Mouse (Mus musculus): Measurements from ENCODE around the gene Tnfaip8l2. TPM values are rescaled to one million over a fixed set of nuclear protein-coding genes. Genes with fewer than 3 reads are reported as not detected.
"Not testable (repeated sequence)": the region's sequence is repeated elsewhere in the genome, so short reads cannot be mapped to it uniquely, and the experiment has no call there.

The Tnfaip8l2 gene
- polyA plus RNA-seq, 1 experiment from 2014 or later = 0.91 TPM

DNA sequence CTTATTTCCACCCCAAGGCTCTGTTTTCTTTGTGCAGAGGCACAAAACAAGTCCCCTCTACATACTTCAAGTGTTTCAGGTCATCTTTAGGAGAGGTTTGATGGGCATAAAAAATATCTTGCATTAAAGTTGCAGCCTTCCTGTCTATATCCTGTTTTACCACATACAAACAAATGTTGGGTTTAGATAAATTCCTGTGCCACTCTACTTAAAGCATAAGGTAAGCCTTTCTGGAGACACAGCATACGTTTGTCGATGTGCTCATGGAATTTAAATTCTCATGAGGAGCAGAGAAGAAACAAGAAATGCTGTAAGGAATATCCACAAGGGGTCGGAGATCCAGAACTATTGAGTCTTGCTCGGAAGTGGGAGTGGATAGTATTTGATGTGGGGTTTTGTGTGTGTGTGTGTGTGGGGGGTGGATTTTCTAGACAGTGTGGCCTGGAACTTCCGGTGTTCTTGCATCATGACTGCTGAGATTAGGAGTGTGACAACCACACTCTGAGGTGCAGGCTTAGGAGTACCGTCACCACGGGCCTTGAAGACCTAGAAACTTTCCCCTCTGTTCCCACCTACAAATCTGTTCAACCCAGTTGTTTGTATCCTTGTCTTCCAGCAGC, 6.6 kb downstream of the Tnfaip8l2 start:
- no peaks in the 10 kb centered on the region for H3K27me3 ChIP-seq (replicated peaks)
- H3K4me1 ChIP-seq (replicated peaks) = peaks cover 19% of the 10 kb centered on the region
- peak overlapping the region; percentile 46 for H3K4me3 ChIP-seq
- no peak for ATAC-seq (ENCODE audit: insufficient number of reproducible peaks, low FRiP score)
- H3K36me3 ChIP-seq = peaks cover 15% of the 10 kb centered on the region
- no peak overlapping the region for H3K27ac ChIP-seq (ENCODE audit: poor library complexity, severe bottlenecking)
- H3K4me2 ChIP-seq = peak overlapping the region; percentile 69
- H3K9me3 ChIP-seq (replicated peaks) = no peaks in the 10 kb centered on the region
- 77% methylated on average over 7 of the region's 7 CpGs for WGBS
- no peak overlapping the region for H3K9ac ChIP-seq

- 0 out of 2 replicates have a peak, but pooled peaks have one; percentile 29 for ATAC-seq (ENCODE audit: insufficient number of reproducible peaks, low FRiP score)
- Histone ChIP-seq H3K4me1 (replicated peaks) (peaks cover 19% of the 10 kb centered on the region), H3K27ac (ENCODE audit: poor library complexity, severe bottlenecking) (no peak overlapping the region; the same call in 1 of the 2 replicates), H3K27me3 (replicated peaks) (no peaks in the 10 kb centered on the region), H3K9me3 (replicated peaks) (no peaks in the 10 kb centered on the region), H3K4me2 (peak overlapping the region; percentile 69), H3K4me3 (peak overlapping the region; percentile 46), H3K9ac (no peak overlapping the region; the same call in 1 of the 2 replicates), H3K36me3 (peaks cover 18% of the 10 kb centered on the region)
- 17% methylated on average over 6 of the region's 6 CpGs for WGBS
Observed at GRCm38 (mm10) chr3:95135023-95135422, 7.1 kb downstream of the Tnfaip8l2 start.

DNA sequence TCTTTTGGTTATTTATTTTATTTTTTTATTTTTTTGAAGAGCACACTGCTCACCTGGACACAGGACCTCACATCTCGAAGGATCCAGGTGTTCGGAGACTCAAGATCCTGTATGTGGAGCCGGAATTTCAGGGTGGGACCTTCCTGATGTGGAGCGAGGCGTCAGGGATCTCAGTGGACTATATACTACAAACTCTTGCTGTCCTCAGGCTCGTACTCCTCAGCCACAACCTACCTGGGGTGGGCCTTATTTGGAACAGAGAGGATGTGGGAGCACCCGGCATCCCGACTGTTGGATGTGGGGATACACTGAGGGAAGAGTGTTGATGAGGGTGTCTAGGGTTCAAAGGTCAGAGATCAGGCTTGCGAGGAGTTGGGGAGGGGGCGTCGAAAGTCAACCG, 8.0 kb downstream of the Tnfaip8l2 start:
- not testable (repeated sequence) for H3K9me3 ChIP-seq (replicated peaks); H3K9ac ChIP-seq; H3K27ac ChIP-seq (ENCODE audit: poor library complexity, severe bottlenecking); H3K27me3 ChIP-seq (replicated peaks); H3K4me2 ChIP-seq
- Histone ChIP-seq H3K4me3 (peak overlapping the region; percentile 85), H3K36me3 (peaks cover 25% of the 10 kb centered on the region), H3K4me1 (replicated peaks) (peaks cover 19% of the 10 kb centered on the region)
- WGBS = no CpG with 5 or more reads among the region's 12 CpGs
- ATAC-seq (ENCODE audit: insufficient number of reproducible peaks, low FRiP score) = peak; percentile 40

DNA sequence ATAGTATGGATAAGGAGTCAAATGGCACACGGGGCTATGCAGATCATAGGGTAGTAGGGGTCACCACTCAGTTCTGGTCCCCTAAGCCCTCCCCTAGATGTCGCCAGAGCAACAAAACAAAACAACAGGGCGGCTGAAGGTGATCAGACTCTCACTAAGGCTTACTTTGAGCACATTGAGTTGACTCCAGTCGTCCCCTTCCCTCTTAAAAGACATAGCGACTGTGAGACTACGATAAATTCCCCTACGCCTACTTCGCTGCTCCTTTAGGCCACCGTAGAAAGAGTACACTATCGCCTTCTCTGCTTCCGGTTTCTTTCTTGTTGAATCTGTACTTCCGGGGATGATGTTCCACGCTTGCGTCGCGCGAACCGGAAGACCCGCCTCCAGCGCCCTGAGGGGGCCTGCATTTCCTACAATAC, 8.5 kb downstream of the Tnfaip8l2 start, which contains the start of the genes Scnm1 and Lysmd1:
Gene Scnm1 (minus strand): TSS at position 332 of the 422 bp plus-strand sequence.
Gene Lysmd1 (plus strand): TSS at position 409 of the 422 bp plus-strand sequence.
- peak within 1 kb of the TSS; percentile 87 for H3K9ac ChIP-seq
- peak within 1 kb of the TSS; percentile 85 for H3K4me3 ChIP-seq
- peak within 1 kb of the TSS; percentile 84 for H3K4me2 ChIP-seq
- peaks cover 19% of the 10 kb centered on the region for H3K4me1 ChIP-seq (replicated peaks)
- no peaks in the 10 kb centered on the region for H3K9me3 ChIP-seq (replicated peaks)
- under 1% methylated on average over 20 of the region's 20 CpGs for WGBS
- H3K27me3 ChIP-seq (replicated peaks) = no peaks in the 10 kb centered on the region
- peak; percentile 88 for ATAC-seq (ENCODE audit: insufficient number of reproducible peaks, low FRiP score)
- peak within 1 kb of the TSS; percentile 80 for H3K27ac ChIP-seq (ENCODE audit: poor library complexity, severe bottlenecking)
- H3K36me3 ChIP-seq = peaks cover 30% of the 10 kb centered on the region

- peaks cover 33% of the 10 kb centered on the region for H3K36me3 ChIP-seq
- no peaks in the 10 kb centered on the region for H3K9me3 ChIP-seq (replicated peaks)
- H3K4me2 ChIP-seq = peak overlapping the region; percentile 84
- no peak for ATAC-seq (ENCODE audit: insufficient number of reproducible peaks, low FRiP score)
- H3K4me3 ChIP-seq = peak overlapping the region; percentile 85
- H3K27ac ChIP-seq (ENCODE audit: poor library complexity, severe bottlenecking) = 0 out of 2 replicates have a peak overlapping the region, but pooled peaks have one; percentile 80
- 55% methylated on average over 11 of the region's 11 CpGs for WGBS
- H3K27me3 ChIP-seq (replicated peaks) = no peaks in the 10 kb centered on the region
- H3K4me1 ChIP-seq (replicated peaks) = peaks cover 19% of the 10 kb centered on the region
- peak overlapping the region; percentile 87 for H3K9ac ChIP-seq
Observed at GRCm38 (mm10) chr3:95133176-95133575, 9.0 kb downstream of the Tnfaip8l2 start.

GRCm38 (mm10) chr3:95132389-95132788, 9.8 kb downstream of the Tnfaip8l2 start:
- Histone ChIP-seq H3K4me1 (replicated peaks) (peaks cover 19% of the 10 kb centered on the region), H3K36me3 (peaks cover 30% of the 10 kb centered on the region)
- not testable (repeated sequence) for H3K27ac ChIP-seq (ENCODE audit: poor library complexity, severe bottlenecking); H3K4me3 ChIP-seq; H3K9ac ChIP-seq; H3K4me2 ChIP-seq; H3K9me3 ChIP-seq (replicated peaks); H3K27me3 ChIP-seq (replicated peaks); ATAC-seq (ENCODE audit: insufficient number of reproducible peaks, low FRiP score)
- WGBS = 78% methylated on average over 2 of the region's 2 CpGs

GRCm38 (mm10) chr3:95130081-95130480, 12.1 kb downstream of the Tnfaip8l2 start:
- Histone ChIP-seq H3K4me2 (no peak overlapping the region), H3K4me1 (replicated peaks) (peaks cover 13% of the 10 kb centered on the region), H3K27me3 (replicated peaks) (no peaks in the 10 kb centered on the region), H3K27ac (ENCODE audit: poor library complexity, severe bottlenecking) (no peak overlapping the region), H3K9ac (no peak overlapping the region), H3K4me3 (no peak overlapping the region), H3K36me3 (peaks cover 30% of the 10 kb centered on the region), H3K9me3 (replicated peaks) (no peaks in the 10 kb centered on the region)
- 87% methylated on average over 5 of the region's 5 CpGs for WGBS
- no peak for ATAC-seq (ENCODE audit: insufficient number of reproducible peaks, low FRiP score)

- WGBS = 63% methylated on average over 6 of the region's 6 CpGs
- no peak for ATAC-seq (ENCODE audit: insufficient number of reproducible peaks, low FRiP score)
- Histone ChIP-seq H3K4me2 (no peak overlapping the region), H3K4me3 (no peak overlapping the region), H3K9me3 (replicated peaks) (no peaks in the 10 kb centered on the region), H3K27me3 (replicated peaks) (no peaks in the 10 kb centered on the region), H3K27ac (ENCODE audit: poor library complexity, severe bottlenecking) (no peak overlapping the region), H3K4me1 (replicated peaks) (peaks cover 18% of the 10 kb centered on the region), H3K36me3 (peaks cover 30% of the 10 kb centered on the region), H3K9ac (no peak overlapping the region)
Observed at GRCm38 (mm10) chr3:95129226-95129651, 12.9 kb downstream of the Tnfaip8l2 start.

DNA sequence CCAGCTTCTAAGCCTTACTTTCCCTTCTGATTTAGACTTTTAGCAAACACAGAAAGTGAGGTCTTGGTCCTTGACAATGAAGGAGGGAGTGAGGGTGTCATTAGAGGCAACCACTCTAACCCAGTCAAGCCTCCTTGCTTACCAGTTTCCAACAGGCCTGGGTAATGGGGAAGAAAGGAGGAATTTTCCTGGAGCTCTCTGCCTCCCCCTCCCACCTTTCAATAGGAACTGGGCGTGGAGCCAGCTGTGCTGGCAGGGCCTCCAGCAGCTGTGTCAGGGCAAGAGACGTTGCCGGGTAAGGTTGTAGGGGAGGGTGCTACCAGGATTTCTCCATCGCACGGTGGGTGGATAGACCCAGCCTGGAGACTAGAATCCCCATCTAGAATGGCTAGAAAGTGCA, 17.2 kb downstream of the Tnfaip8l2 start:
- Histone ChIP-seq H3K4me3 (no peak overlapping the region), H3K36me3 (peaks cover 40% of the 10 kb centered on the region), H3K27me3 (replicated peaks) (no peaks in the 10 kb centered on the region), H3K4me2 (no peak overlapping the region), H3K9me3 (replicated peaks) (no peaks in the 10 kb centered on the region), H3K9ac (0 out of 2 replicates have a peak overlapping the region, but pooled peaks have one; percentile 8), H3K27ac (ENCODE audit: poor library complexity, severe bottlenecking) (no peak overlapping the region; the same call in 1 of the 2 replicates), H3K4me1 (replicated peaks) (peaks cover 14% of the 10 kb centered on the region)
- 16% methylated on average over 5 of the region's 5 CpGs for WGBS
- peak; percentile 65; the same call in 1 of the 2 replicates for ATAC-seq (ENCODE audit: insufficient number of reproducible peaks, low FRiP score)

GRCm38 (mm10) chr3:95124246-95124645, 17.9 kb downstream of the Tnfaip8l2 start, which contains the start of gene Tmod4:
TSS of gene Tmod4 (plus strand) at chr3:95124476.
- Histone ChIP-seq H3K27me3 (replicated peaks) (no peaks in the 10 kb centered on the region), H3K36me3 (peaks cover 40% of the 10 kb centered on the region), H3K4me2 (no peak within 1 kb of the TSS), H3K4me1 (replicated peaks) (peaks cover 14% of the 10 kb centered on the region), H3K9me3 (replicated peaks) (no peaks in the 10 kb centered on the region), H3K27ac (ENCODE audit: poor library complexity, severe bottlenecking) (peak within 1 kb of the TSS; percentile 22; the same call in 1 of the 2 replicates), H3K4me3 (no peak within 1 kb of the TSS), H3K9ac (0 out of 2 replicates have a peak within 1 kb of the TSS, but pooled peaks have one; percentile 8)
- WGBS = 53% methylated on average over 6 of the region's 6 CpGs
- ATAC-seq (ENCODE audit: insufficient number of reproducible peaks, low FRiP score) = no peak; the same call in 1 of the 2 replicates

DNA sequence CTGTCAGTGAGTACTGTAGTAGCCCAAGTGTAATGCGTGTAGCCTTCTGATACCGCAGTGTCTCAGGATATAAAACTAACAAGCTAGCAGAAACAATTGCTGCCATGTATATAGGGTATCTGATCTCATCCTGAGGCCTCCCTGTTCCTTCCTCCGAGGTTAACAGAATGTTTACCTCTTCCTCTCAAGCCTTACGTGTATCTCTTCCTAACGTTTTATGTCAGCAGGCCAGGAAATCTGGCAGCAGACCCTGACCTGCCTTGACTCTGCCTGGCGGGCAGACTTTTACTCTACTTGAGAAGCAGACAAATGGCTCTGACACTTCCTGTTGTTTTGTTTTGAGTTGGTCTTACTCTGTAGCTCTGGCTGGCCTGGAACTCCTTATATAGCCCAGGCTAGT, 20.6 kb downstream of the Tnfaip8l2 start:
- H3K4me1 ChIP-seq (replicated peaks) = peaks cover 14% of the 10 kb centered on the region
- no peak overlapping the region for H3K9ac ChIP-seq
- H3K27ac ChIP-seq (ENCODE audit: poor library complexity, severe bottlenecking) = peak overlapping the region; percentile 50
- WGBS = 52% methylated on average over 6 of the region's 6 CpGs
- peaks cover 55% of the 10 kb centered on the region for H3K36me3 ChIP-seq
- H3K4me2 ChIP-seq = no peak overlapping the region
- H3K4me3 ChIP-seq = no peak overlapping the region
- ATAC-seq (ENCODE audit: insufficient number of reproducible peaks, low FRiP score) = peak; percentile 41; the same call in 1 of the 2 replicates
- H3K9me3 ChIP-seq (replicated peaks) = no peaks in the 10 kb centered on the region
- H3K27me3 ChIP-seq (replicated peaks) = no peaks in the 10 kb centered on the region

Data from heart, embryonic 12.5 days (tissue).